In genomic region chr11:85667741-85668140, GRCm38 (mm10) we compare ENCODE assay signal across 8 mouse cellular contexts.
DNase-seq lines count a peak whose midpoint lies in the region; ATAC-seq and TF ChIP-seq lines count a peak whose summit lies in the region.

No protein-coding gene starts in this region.

- intact Hi-C loops in left cerebral cortex, postnatal 14 days (cut with DNase I) = no loop called here

- peaks cover 16% of the 10 kb centered on the region for H3K4me1 ChIP-seq in kidney, embryonic 16.5 days (ENCODE audit: insufficient read depth, low read length)
- H3K4me1 ChIP-seq in embryonic facial prominence, embryonic 11.5 days (ENCODE audit: control insufficient read depth, insufficient read depth, low read length) = peaks cover 11% of the 10 kb centered on the region; the same call in 1 of the 2 replicates
- H3K4me1 ChIP-seq in limb, embryonic 14.5 days (ENCODE audit: control insufficient read depth, insufficient read depth, low read length) = peaks cover 10% of the 10 kb centered on the region

- no peak overlapping the region for H3K9ac ChIP-seq in kidney, embryonic 16.5 days (replicated peaks; ENCODE audit: low read length)
- H3K9ac ChIP-seq in embryonic facial prominence, embryonic 11.5 days (replicated peaks; ENCODE audit: low read length) = 0 out of 2 replicates have a peak overlapping the region, but pooled peaks have one; percentile 11
- no peak overlapping the region for H3K9ac ChIP-seq in limb, embryonic 14.5 days (ENCODE audit: low read depth, low read length, severe bottlenecking)

- TF ChIP-seq POLR2A in limb, embryonic 14.5 days (IDR thresholded peaks at IDR 0.05; ENCODE audit: borderline replicate concordance, extremely low read depth, insufficient read depth, insufficient read length) = no peak

- H3K4me3 ChIP-seq in kidney, embryonic 16.5 days (ENCODE audit: low read length) = no peak overlapping the region
- no peak overlapping the region for H3K4me3 ChIP-seq in embryonic facial prominence, embryonic 11.5 days (ENCODE audit: low read depth, low read length)
- no peak overlapping the region for H3K4me3 ChIP-seq in limb, embryonic 14.5 days (replicated peaks; ENCODE audit: low read length)

- H3K27ac ChIP-seq in kidney, embryonic 16.5 days (ENCODE audit: low read length) = peak overlapping the region; percentile 62; the same call in 1 of the 2 replicates
- H3K27ac ChIP-seq in embryonic facial prominence, embryonic 11.5 days (replicated peaks; ENCODE audit: low read depth, low read length) = peak overlapping the region; percentile 59
- no peak overlapping the region for H3K27ac ChIP-seq in limb, embryonic 14.5 days (replicated peaks; ENCODE audit: low read depth, low read length)

- 48% methylated on average over 9 of the region's 9 CpGs for WGBS in kidney, embryonic 16.5 days
- 23% methylated on average over 9 of the region's 9 CpGs for WGBS in embryonic facial prominence, embryonic 11.5 days
- WGBS in limb, embryonic 14.5 days = 24% methylated on average over 9 of the region's 9 CpGs

- no peaks in the 10 kb centered on the region for H3K9me3 ChIP-seq in kidney, embryonic 16.5 days (ENCODE audit: low read length)
- no peaks in the 10 kb centered on the region for H3K9me3 ChIP-seq in embryonic facial prominence, embryonic 11.5 days (replicated peaks; ENCODE audit: control insufficient read depth, low read length)
- no peaks in the 10 kb centered on the region for H3K9me3 ChIP-seq in limb, embryonic 14.5 days (ENCODE audit: control insufficient read depth, low read length)

- no peak for DNase-seq in kidney, postnatal 4 days
- DNase-seq in embryonic facial prominence, embryonic 11.5 days (ENCODE audit: low spot score) = peak; percentile 94
- peak; percentile 18 for DNase-seq in fibroblast of lung, adult 2 months (ENCODE audit: low read depth)
- peak; percentile 62 for DNase-seq in limb, embryonic 14.5 days (ENCODE audit: low spot score)
- no peak for DNase-seq in layer of hippocampus, postnatal 25 days (ENCODE audit: extremely low spot score in 1 of 2, low spot score in 1 of 2)
- no peak for DNase-seq in layer of hippocampus, adult 8-10 months (ENCODE audit: low spot score in 2 of 2)
- no peak for DNase-seq in left cerebral cortex, postnatal 14 days (ENCODE audit: low spot score in 2 of 2)

- H3K4me2 ChIP-seq in kidney, embryonic 16.5 days (replicated peaks; ENCODE audit: low read depth, low read length) = peak overlapping the region; percentile 24
- peak overlapping the region; percentile 17; the same call in 1 of the 2 replicates for H3K4me2 ChIP-seq in embryonic facial prominence, embryonic 11.5 days (ENCODE audit: low read depth, low read length)
- H3K4me2 ChIP-seq in limb, embryonic 14.5 days (replicated peaks; ENCODE audit: low read depth, low read length, severe bottlenecking) = peak overlapping the region; percentile 32

- ATAC-seq in kidney, embryonic 16.5 days (ENCODE audit: low FRiP score, low TSS enrichment) = no peak
- peak; percentile 92 for ATAC-seq in embryonic facial prominence, embryonic 11.5 days (replicated peaks; ENCODE audit: insufficient number of reproducible peaks, low FRiP score, low TSS enrichment, low read depth)
- peak; percentile 44 for ATAC-seq in limb, embryonic 14.5 days (ENCODE audit: low FRiP score, low read depth)

- H3K27me3 ChIP-seq in kidney, embryonic 16.5 days (ENCODE audit: insufficient read depth, low read length) = peaks cover 3% of the 10 kb centered on the region; the same call in 1 of the 2 replicates
- no peaks in the 10 kb centered on the region for H3K27me3 ChIP-seq in embryonic facial prominence, embryonic 11.5 days (ENCODE audit: control insufficient read depth, insufficient read depth, low read length)
- no peaks in the 10 kb centered on the region for H3K27me3 ChIP-seq in limb, embryonic 14.5 days (ENCODE audit: control insufficient read depth, insufficient read depth, low read length)

- no peaks in the 10 kb centered on the region for H3K36me3 ChIP-seq in kidney, embryonic 16.5 days (ENCODE audit: insufficient read depth, low read length)
- no peaks in the 10 kb centered on the region for H3K36me3 ChIP-seq in embryonic facial prominence, embryonic 11.5 days (replicated peaks; ENCODE audit: control insufficient read depth, insufficient read depth, low read depth, low read length)
- H3K36me3 ChIP-seq in limb, embryonic 14.5 days (ENCODE audit: control insufficient read depth, insufficient read depth, low read length) = no peaks in the 10 kb centered on the region

Comparison
In these comparisons a context has a peak if more than half of its experiments do, and no peak if none do; other contexts are left out.
1. DNase-seq: peak in embryonic facial prominence, embryonic 11.5 days (single experiment), fibroblast of lung, adult 2 months (single experiment) and limb, embryonic 14.5 days (single experiment); none in kidney, postnatal 4 days (0 of 2), layer of hippocampus, postnatal 25 days (0 of 2), layer of hippocampus, adult 8-10 months (0 of 2) and left cerebral cortex, postnatal 14 days (0 of 2).
2. Peak in every context shown above with its lines, with median percentiles within 50 percentile points of each other: H3K4me2 ChIP-seq.